Mouse (Mus musculus): ENCODE measurements at regions not wholly inside any gene's neighbourhood (a gene's known extent, or its start where the extent isn't known, plus 50 kb on each side); places are given as distances from the start of the nearest gene placed in this dataset.

DNA sequence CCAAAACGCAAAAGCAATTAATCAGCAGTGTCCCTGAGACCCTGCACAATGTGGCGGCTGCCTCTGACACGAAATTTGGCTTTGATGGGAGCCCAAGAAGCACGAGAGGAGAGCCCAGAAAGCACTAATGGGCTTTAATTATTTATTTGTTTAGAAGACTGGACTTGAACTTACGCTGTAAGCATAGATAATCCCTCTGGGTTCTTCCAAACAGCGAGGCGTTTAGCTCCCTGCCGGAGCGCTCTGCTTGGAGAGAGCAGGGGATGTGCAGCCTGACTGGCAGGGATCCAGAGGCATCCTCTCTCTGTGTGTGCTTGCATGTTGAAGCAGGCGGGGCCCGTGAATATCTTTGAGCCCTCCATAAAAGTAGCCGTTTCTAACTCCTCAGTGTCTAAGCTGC, 153.3 kb upstream of the 3110018I06Rik start:
- TF ChIP-seq GATA1 (IDR thresholded peaks at IDR 0.05; ENCODE audit: low read length), result no peak
- TF ChIP-seq TAL1 (IDR thresholded peaks at IDR 0.05; ENCODE audit: low read length), result no peak
